Mouse (Mus musculus): ENCODE measurements at regions not wholly inside any gene's neighbourhood (a gene's known extent, or its start where the extent isn't known, plus 50 kb on each side); places are given as distances from the start of the nearest gene placed in this dataset.

DNA sequence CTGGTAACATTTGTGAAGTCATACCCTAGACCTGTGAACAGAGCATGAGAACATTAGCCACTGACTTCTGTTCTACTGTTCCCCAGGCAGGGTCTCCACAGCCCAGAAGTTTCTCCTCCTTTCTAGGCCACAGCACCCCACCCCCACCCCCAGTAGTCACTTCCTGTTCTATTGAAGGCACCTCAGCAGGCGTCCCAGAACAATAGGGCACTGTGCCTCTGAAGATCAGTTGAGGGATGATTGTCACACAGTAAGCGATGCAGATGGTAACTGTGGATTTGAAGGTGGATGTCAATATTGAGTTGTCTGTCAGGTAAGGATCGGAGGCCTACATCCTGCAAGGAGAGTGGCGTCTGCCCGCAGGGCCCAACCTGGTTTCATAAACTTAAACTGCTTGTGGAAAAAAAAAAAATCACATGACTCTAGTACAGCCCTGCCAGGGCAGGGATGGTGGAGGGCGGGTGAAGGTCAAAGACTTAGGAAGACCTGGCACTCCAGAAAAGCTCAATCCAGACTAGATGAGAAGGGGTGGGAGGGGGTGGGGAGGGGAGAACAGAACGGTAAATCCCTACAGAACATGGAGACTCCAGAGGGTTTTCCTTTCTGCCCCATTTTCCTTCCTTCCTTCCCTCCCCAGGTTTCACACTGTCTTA lies 103.1 kb upstream of the Rybp start:
- no peak for DNase-seq (ENCODE audit: low spot score)

DNA sequence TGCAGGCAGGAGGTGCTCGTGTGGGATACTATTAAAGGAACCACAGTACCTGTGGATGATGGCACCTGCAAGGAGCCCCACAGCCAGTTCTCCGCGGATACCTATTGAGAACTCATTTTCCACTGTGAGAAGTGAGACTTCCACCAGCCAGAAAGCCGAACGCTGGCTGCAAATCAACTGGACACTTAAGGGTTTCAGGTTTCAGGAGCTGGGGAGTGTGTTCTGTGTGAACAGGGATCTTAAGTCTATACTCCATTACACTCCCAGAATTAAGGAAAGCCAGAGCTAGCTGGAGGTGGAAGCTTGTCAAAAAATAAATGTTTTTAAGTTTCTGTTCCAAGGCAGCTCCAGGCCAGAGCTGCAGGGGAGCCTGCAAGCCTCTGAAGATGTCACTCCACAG lies 99.8 kb upstream of the Rybp start:
- no peak for DNase-seq (ENCODE audit: low spot score)

GRCm38 (mm10) chr6:100385640-100386039 lies 98.4 kb upstream of the Rybp start:
- DNase-seq (ENCODE audit: low spot score), result no peak

GRCm38 (mm10) chr6:100381046-100381445 lies 93.8 kb upstream of the Rybp start:
- no peak for DNase-seq (ENCODE audit: low spot score)

DNA sequence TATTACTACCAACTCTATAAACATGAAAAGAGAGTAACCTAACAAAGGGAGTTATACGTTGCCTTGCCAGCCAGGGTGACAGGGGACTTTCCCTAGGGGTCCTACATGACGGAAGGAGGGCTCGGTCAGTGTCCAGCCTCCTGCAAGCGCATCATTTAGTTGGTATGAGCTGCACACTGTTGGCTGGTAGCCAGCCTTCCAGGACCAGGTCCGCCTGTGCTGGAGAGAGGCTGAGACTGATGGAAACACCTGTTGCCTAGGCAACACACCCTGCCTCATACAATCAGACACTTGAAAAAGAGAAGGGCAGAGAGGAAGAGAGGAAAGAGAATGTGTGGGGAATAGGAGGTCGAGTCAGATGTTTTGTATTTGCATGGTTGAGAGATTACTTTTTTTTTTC lies 93.3 kb upstream of the Rybp start:
- DNase-seq (ENCODE audit: low spot score), result no peak

DNA sequence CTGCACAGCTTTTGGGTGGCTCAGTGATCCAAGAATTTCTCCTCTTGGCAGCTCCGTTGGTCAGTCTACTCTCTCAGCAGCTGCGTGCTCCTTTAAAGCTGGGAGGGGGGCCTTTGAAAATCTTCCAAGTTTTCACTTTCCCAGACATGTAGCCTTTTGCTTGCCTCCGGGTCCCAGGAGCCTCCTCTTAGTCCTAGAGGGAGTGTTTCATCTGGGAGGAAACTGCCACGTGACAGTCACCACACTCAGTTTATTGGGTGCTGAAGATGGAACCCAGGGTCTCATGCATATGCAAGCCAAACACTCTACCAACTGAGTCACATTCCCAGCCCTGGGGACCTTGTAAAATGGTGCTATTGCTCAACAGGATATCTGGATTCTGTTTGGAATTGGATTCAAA lies 92.5 kb upstream of the Rybp start:
- DNase-seq (ENCODE audit: low spot score), result no peak

- DNase-seq (ENCODE audit: low spot score), result no peak
Measured at GRCm38 (mm10) chr6:100378533-100378874, 91.2 kb upstream of the Rybp start.

- no peak for DNase-seq (ENCODE audit: low spot score)
Measured at GRCm38 (mm10) chr6:100377828-100378532, 90.7 kb upstream of the Rybp start.

GRCm38 (mm10) chr6:100376656-100377055 lies 89.4 kb upstream of the Rybp start:
- no peak for DNase-seq (ENCODE audit: low spot score)

DNA sequence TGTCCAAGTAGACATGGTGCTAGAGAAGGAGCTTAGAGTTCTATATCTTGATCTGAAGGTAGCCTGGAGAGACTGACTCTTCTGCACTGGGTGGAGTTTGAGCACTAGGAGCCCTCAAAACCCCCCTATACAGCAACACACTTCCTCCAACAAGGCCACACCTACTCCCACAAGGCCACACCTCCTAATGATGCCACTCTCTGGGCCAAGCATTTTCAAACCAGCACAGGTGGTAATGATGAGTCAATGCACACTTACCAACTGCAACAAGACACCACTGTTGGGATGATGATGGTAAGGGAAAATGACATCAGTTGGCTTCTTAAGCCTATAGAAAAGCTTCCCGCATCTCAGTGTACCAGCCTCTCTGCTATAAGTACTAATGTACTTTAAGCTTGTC lies 83.5 kb upstream of the Rybp start:
- no peak for DNase-seq (ENCODE audit: low spot score)

DNA sequence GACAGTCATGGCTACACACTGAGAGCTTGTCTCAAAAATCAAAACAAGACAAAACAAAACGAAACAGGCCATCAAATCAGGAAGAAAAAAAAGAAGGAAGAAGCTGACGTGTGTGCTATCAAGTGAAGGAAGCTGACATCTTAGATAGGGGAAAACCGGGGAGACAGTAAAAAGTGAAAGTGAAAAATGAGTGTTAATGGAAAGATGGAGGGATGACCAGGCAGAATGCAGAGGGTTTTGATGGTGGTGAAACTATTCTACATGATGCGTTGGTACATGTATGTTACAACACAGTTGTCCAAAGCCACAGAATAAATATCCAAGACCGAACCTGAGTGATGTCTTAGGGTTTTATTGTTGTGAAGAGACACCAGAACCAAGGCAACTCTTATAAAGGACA lies 83.1 kb upstream of the Rybp start:
- DNase-seq (ENCODE audit: low spot score), result no peak

DNA sequence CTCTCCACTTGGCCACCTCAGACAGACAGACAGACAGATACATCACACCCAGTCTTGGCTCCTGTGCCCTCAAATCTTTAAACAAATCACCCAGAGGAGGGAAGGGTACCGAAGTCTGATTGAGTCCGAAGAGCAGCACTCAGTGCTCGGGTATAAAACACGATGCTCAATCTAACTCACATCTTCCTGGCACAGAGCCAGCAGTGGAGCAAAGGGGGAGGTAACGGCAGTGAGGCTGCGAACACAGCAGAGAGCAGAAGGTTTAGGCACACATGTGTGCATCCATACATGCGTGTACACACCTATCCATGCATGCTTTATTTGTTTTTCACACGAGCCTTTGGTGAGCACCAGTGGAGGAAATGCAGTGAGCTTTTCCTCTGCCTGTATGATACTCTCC lies 78.9 kb upstream of the Rybp start:
- no peak for DNase-seq (ENCODE audit: low spot score)

DNA sequence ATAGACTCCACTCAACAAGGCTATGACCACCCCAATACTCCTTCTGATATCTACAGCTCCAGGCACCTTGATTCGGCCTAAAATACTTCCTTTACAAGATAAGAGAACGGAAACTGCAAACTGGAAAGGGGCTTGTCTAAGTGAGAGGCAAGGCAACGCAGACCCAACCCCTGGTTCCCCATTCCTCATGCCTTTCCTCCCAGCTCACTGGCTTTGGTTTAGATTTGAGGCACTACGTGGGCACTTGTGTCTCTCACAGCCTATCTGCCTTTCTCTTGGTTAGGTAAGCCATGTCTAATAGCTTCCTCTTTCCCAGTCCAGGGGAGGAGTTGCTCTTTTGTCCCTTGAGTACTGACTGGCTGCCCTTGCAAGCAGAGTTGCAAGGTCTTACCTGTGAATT lies 78.5 kb upstream of the Rybp start:
- no peak for DNase-seq (ENCODE audit: low spot score)

DNA sequence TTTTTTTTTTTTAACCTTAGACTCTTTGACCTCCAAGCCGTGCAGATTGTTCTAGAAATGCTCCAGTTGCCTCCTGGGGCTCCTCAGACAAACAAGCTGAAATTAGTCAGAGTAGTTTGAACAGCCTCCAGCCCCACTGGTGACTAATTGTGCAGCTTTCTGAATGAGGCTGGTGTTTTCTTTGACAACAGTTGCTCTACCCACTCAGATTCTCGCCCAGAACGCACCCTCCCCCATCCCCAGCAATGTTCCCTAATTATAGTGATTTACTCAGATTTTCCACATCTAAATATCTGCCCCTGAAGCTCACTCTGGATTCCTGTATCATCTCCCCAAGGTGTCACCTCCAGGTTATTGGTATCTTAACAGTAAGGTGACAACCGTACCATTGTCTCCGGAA lies 76.4 kb upstream of the Rybp start:
- DNase-seq (ENCODE audit: low spot score), result no peak

DNA sequence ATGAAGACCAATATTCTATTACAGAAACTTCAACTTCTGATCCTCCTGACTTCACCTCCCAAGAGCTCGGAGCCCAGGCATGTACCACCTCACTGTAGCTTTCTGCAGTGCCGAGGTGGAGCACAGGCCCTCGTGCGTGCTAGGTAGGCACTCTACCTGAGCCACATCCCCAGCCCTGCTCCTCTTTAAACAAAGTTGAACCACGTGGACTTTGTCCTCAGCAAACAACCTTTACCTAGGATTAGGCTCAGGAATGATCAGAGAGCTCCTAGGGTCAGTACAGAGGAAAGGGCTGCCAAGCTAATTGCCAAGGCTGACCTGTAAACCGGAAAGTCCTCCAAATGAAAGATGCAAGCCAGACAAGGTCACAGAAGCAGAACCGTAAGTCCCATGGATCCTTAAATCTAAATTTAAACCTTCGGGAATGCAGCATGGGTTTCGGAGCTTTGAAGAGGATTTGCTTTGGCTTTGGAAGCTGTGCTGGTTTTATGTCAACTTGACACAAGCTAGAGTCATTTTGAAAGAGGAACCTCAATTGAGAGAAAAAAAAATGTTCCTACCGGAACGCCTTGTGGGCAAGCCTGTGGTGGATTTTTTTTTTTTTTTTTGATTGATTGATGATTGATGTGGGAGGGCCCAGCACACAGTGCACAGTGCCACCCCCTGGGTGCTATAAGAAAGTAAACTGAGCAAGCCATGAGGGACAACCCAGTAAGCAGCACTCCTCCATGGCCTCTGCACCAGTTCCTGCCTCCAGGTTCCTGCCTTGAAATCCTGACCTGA lies 69.5 kb upstream of the Rybp start:
- DNase-seq (ENCODE audit: low spot score), result no peak

GRCm38 (mm10) chr6:100355858-100356257 lies 68.6 kb upstream of the Rybp start:
- no peak for DNase-seq (ENCODE audit: low spot score)

DNA sequence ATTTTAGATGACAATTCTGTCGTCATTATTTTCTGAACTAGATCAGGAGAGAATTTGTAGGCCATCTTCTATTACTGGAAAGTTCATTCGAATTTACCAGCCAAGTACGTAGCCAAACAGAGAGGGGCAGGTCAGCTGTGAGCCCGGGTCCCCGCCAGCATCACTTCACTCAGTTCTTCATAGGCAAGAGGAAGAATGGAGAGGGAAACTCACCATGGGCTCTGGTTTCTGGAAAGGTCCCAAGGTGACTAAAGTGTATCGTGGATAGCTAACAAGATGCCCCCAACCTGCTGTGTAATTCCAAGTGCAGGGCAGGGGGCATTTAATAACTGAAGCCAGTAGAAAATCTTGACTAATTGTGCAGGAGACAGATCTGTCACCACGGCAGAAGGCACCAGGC lies 60.2 kb upstream of the Rybp start:
- DNase-seq (ENCODE audit: low spot score), result no peak

GRCm38 (mm10) chr6:100345073-100345472 lies 57.8 kb upstream of the Rybp start:
- DNase-seq (ENCODE audit: low spot score), result no peak

- DNase-seq (ENCODE audit: low spot score), result no peak
Measured at GRCm38 (mm10) chr6:100341305-100342290, 54.3 kb upstream of the Rybp start.

DNA sequence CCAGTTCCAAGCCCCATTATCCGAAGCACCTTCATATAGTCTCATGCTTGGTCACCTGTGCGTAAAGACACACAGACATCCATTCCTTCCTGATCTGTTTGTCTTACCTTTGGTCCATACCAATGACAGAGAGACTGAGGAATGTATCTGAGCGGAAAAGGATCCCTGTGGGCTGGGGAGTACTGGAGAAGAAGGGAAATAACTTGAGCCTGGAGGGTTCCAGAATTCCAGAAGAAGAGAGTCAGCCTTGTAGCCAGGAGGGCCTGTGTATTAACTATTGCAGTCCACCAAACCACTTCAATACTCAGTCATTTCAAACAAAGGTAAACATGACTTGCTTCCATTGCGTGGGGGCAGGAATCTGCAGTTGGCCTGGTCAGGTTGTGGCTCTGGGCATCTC lies 51.0 kb upstream of the Rybp start:
- no peak for DNase-seq (ENCODE audit: low spot score)
